Mouse (Mus musculus) CD8-positive naive resting alpha-beta T cell, adult 2 months (primary cell): Measurements from ENCODE around the gene Kat5.
A peak's percentile ranks its signal among the peaks of the same experiment; 100 is the strongest.

Source experiments
- DNase-seq, 2 experiments: peaks; one replicate each; pipeline ENCODE4 v3.0.0; 2022; ENCODE audit warnings: low read depth in 2 of 2, low spot score in 2 of 2

Gene Kat5

GRCm38 (mm10) chr19:5629907-5630306 lies 19.9 kb upstream of the Kat5 start:
- no peak for DNase-seq

GRCm38 (mm10) chr19:5625311-5625710 lies 15.3 kb upstream of the Kat5 start:
- DNase-seq = no peak

- DNase-seq = no peak
Observed at GRCm38 (mm10) chr19:5621884-5622283, 11.8 kb upstream of the Kat5 start.

GRCm38 (mm10) chr19:5620007-5620406 lies 10.0 kb upstream of the Kat5 start:
- no peak for DNase-seq

- DNase-seq = no peak
Observed at GRCm38 (mm10) chr19:5614953-5615352, 4.9 kb upstream of the Kat5 start.

GRCm38 (mm10) chr19:5612762-5613411 lies 2.9 kb upstream of the Kat5 start:
- DNase-seq = no peak

GRCm38 (mm10) chr19:5611973-5612372 lies 1.9 kb upstream of the Kat5 start:
- peak in 1 of 2 experiments; percentile 30 for DNase-seq

- no peak for DNase-seq
Observed at GRCm38 (mm10) chr19:5609171-5609546, 878 bp downstream of the Kat5 start.

GRCm38 (mm10) chr19:5608707-5609106 lies 1.3 kb downstream of the Kat5 start:
- DNase-seq = no peak

GRCm38 (mm10) chr19:5607705-5608410 lies 2.2 kb downstream of the Kat5 start:
- DNase-seq = no peak

GRCm38 (mm10) chr19:5606196-5606595 lies 3.8 kb downstream of the Kat5 start:
- DNase-seq = no peak

- no peak for DNase-seq
Observed at GRCm38 (mm10) chr19:5605126-5605525, 4.9 kb downstream of the Kat5 start.

GRCm38 (mm10) chr19:5603664-5604063 lies 6.4 kb downstream of the Kat5 start:
- DNase-seq = no peak

- peak; percentile 79 to 82 for DNase-seq
Observed at GRCm38 (mm10) chr19:5601752-5602541, 8.1 kb downstream of the Kat5 start, which contains the start of gene Rnaseh2c. TSS of gene Rnaseh2c (plus strand) at chr19:5601873.

GRCm38 (mm10) chr19:5599224-5599623 lies 10.8 kb downstream of the Kat5 start:
- DNase-seq = no peak

GRCm38 (mm10) chr19:5591888-5592287 lies 18.1 kb downstream of the Kat5 start:
- no peak for DNase-seq

GRCm38 (mm10) chr19:5589159-5589558 lies 20.9 kb downstream of the Kat5 start:
- no peak for DNase-seq

GRCm38 (mm10) chr19:5581995-5582394 lies 28.0 kb downstream of the Kat5 start:
- DNase-seq = no peak

GRCm38 (mm10) chr19:5580776-5581175 lies 29.3 kb downstream of the Kat5 start:
- no peak for DNase-seq

GRCm38 (mm10) chr19:5579971-5580370 lies 30.1 kb downstream of the Kat5 start:
- no peak for DNase-seq

- no peak for DNase-seq
Observed at GRCm38 (mm10) chr19:5575336-5575735, 34.7 kb downstream of the Kat5 start.
